Mouse (Mus musculus): Measurements from ENCODE around the gene Rxfp1.

- TF ChIP-seq POLR2A (IDR thresholded peaks at IDR 0.05; ENCODE audit: control insufficient read depth, extremely low read depth, insufficient read depth, low read length, poor library complexity) (no peak), CTCF (IDR thresholded peaks at IDR 0.05; ENCODE audit: borderline replicate concordance, control insufficient read depth, extremely low read depth, insufficient read depth, low read length, poor library complexity) (no peak)
Observed at GRCm38 (mm10) chr3:79720756-79721484, 16.8 kb downstream of the Rxfp1 start.
